Mouse (Mus musculus) thymus, adult 2 months (tissue): Measurements from ENCODE around the gene Sos2. TPM values are rescaled to one million over a fixed set of nuclear protein-coding genes. Genes with fewer than 3 reads are reported as not detected.
"Not testable (repeated sequence)": the region's sequence is repeated elsewhere in the genome, so short reads cannot be mapped to it uniquely, and the experiment has no call there.

Source experiments
- DNase-seq: peaks from one replicate; pipeline ENCODE4 v3.0.0; 2021
- H3K27ac ChIP-seq: fragments of 200-500 bp; 2 replicates; pipeline ENCODE4 v1.5.1; 2012; ENCODE audit warnings: low read length, control low read depth; ENCODE audit not compliant: control insufficient read depth, insufficient read depth
- H3K27me3 ChIP-seq: fragments of 200-500 bp; 2 replicates; pipeline ENCODE4 v1.6.1; 2012; ENCODE audit warnings: mild to moderate bottlenecking, low read length, moderate library complexity, mixed read lengths; ENCODE audit not compliant: control insufficient read depth, insufficient read depth
- H3K36me3 ChIP-seq: fragments of 200-500 bp; 2 replicates; pipeline ENCODE4 v1.6.1; 2012; ENCODE audit warnings: mild to moderate bottlenecking, low read length, moderate library complexity; ENCODE audit not compliant: control insufficient read depth, insufficient read depth
- H3K4me1 ChIP-seq: fragments of 200-500 bp; replicated peaks from 2 replicates; pipeline ENCODE4 v1.6.1; 2012; ENCODE audit warnings: low read length; ENCODE audit not compliant: control insufficient read depth, insufficient read depth
- H3K4me3 ChIP-seq: fragments of 200-500 bp; 2 replicates; pipeline ENCODE4 v1.5.1; 2012; ENCODE audit warnings: mild to moderate bottlenecking, low read length, control low read depth, moderate library complexity; ENCODE audit not compliant: control insufficient read depth, insufficient read depth
- CTCF ChIP-seq: fragments of 200-500 bp; IDR thresholded peaks from 2 replicates; pipeline ENCODE4 v1.5.1; 2012; ENCODE audit warnings: mild to moderate bottlenecking, control low read depth, low read length, moderate library complexity, borderline replicate concordance; ENCODE audit not compliant: control insufficient read depth, poor library complexity, insufficient read depth; ENCODE audit errors: extremely low read depth
- POLR2A ChIP-seq: fragments of 200-500 bp; IDR thresholded peaks from 2 replicates; pipeline ENCODE4 v1.6.1; 2012; ENCODE audit warnings: mild to moderate bottlenecking, low read length, control low read depth, moderate library complexity; ENCODE audit not compliant: control insufficient read depth, poor library complexity, insufficient read depth; ENCODE audit errors: extremely low read depth
- WGBS: fragments of 180-500 bp; shearing (Covaris S2); methylation state at CpG from one replicate; pipeline ENCODE4 v1.1.7; 2018; 5-methylcytosine and 5-hydroxymethylcytosine counted together
- polyA plus RNA-seq: library from polyadenylated mRNA; depleted of rRNA; stranded (reverse); fragments of >200 nt; gene quantifications from 2 replicates; pipeline ENCODE4 v1.2.3, GENCODE M21; 2012

Sos2 gene
- polyA plus RNA-seq, 1 experiment: 18.0 TPM

GRCm38 (mm10) chr12:69573916-69574881 lies 107.5 kb downstream of the Sos2 start:
- no peaks in the 10 kb centered on the region for H3K27me3 ChIP-seq
- no peak overlapping the region for H3K4me3 ChIP-seq
- peak; percentile 81 for DNase-seq
- H3K36me3 ChIP-seq: peaks cover 10% of the 10 kb centered on the region
- H3K27ac ChIP-seq: no peak overlapping the region
- no peak for TF ChIP-seq POLR2A
- no peak for TF ChIP-seq CTCF
- H3K4me1 ChIP-seq: no peaks in the 10 kb centered on the region; the same call in 1 of the 2 replicates
- 33% methylated on average over 17 of the region's 17 CpGs for WGBS

GRCm38 (mm10) chr12:69573271-69573670 lies 108.4 kb downstream of the Sos2 start:
- H3K4me3 ChIP-seq: no peak overlapping the region
- H3K27ac ChIP-seq: no peak overlapping the region
- TF ChIP-seq CTCF (no peak), POLR2A (no peak)
- no peaks in the 10 kb centered on the region; the same call in 1 of the 2 replicates for H3K4me1 ChIP-seq
- DNase-seq: no peak
- WGBS: 98% methylated on average over 8 of the region's 8 CpGs
- peaks cover 10% of the 10 kb centered on the region for H3K36me3 ChIP-seq
- no peaks in the 10 kb centered on the region for H3K27me3 ChIP-seq

- DNase-seq: no peak
- H3K4me1 ChIP-seq: no peaks in the 10 kb centered on the region; the same call in none of the 2 replicates
- no peak for TF ChIP-seq POLR2A
- no peak for TF ChIP-seq CTCF
- no peak overlapping the region for H3K27ac ChIP-seq
- no peaks in the 10 kb centered on the region for H3K27me3 ChIP-seq
- H3K36me3 ChIP-seq: no peaks in the 10 kb centered on the region
- H3K4me3 ChIP-seq: no peak overlapping the region
- 99% methylated on average over 3 of the region's 3 CpGs for WGBS
Observed at GRCm38 (mm10) chr12:69569926-69570325, 111.7 kb downstream of the Sos2 start.

- WGBS: 96% methylated on average over 3 of the region's 3 CpGs
- DNase-seq: no peak
- Histone ChIP-seq H3K4me3 (no peak overlapping the region), H3K27me3 (no peaks in the 10 kb centered on the region), H3K4me1 (no peaks in the 10 kb centered on the region; the same call in 1 of the 2 replicates), H3K36me3 (no peaks in the 10 kb centered on the region), H3K27ac (no peak overlapping the region)
- no peak for TF ChIP-seq CTCF
- no peak for TF ChIP-seq POLR2A
Observed at GRCm38 (mm10) chr12:69568266-69568665, 113.4 kb downstream of the Sos2 start.

GRCm38 (mm10) chr12:69561006-69561405 lies 120.6 kb downstream of the Sos2 start:
- not testable (repeated sequence) for H3K36me3 ChIP-seq, H3K27ac ChIP-seq, DNase-seq, H3K27me3 ChIP-seq, H3K4me1 ChIP-seq, H3K4me3 ChIP-seq
- WGBS: 95% methylated on average over 6 of the region's 6 CpGs

- H3K27me3 ChIP-seq: no peaks in the 10 kb centered on the region
- TF ChIP-seq CTCF (no peak), POLR2A (no peak)
- no peak overlapping the region for H3K4me3 ChIP-seq
- H3K4me1 ChIP-seq: no peaks in the 10 kb centered on the region
- 96% methylated on average over 6 of the region's 6 CpGs for WGBS
- no peak for DNase-seq
- H3K36me3 ChIP-seq: no peaks in the 10 kb centered on the region
- H3K27ac ChIP-seq: no peak overlapping the region
Observed at GRCm38 (mm10) chr12:69556221-69556861, 125.3 kb downstream of the Sos2 start.
